Mouse (Mus musculus) retina, embryonic 14.5 days (tissue): ENCODE measurements around the gene Dhx9.
"Not testable (repeated sequence)": the region's sequence is repeated elsewhere in the genome, so short reads cannot be mapped to it uniquely, and the experiment has no call there.

Source experiments
- DNase-seq: peaks from one replicate; pipeline ENCODE4 v3.0.0-alpha.2; 2015; ENCODE audit warnings: low spot score

Dhx9 gene

DNA sequence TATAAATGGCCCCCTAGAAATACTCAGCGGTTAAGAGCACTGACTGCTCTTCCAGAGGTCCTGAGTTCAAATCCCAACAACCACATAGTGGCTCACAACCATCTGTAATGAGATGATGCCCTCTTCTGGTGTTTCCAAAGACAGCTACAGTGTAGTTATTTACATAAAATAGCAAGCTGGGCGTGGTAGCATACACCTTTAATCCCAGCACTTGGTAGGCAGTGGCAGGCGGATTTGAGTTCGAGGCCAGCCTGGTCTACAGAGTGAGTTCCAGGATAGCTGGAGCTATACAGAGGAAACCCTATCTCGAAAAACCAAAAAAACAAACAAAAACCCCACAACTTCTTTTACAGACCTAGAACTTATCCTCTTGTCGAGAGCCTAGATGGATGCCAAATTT, 1.3 kb downstream of the Dhx9 start:
- not testable (repeated sequence) for DNase-seq

DNA sequence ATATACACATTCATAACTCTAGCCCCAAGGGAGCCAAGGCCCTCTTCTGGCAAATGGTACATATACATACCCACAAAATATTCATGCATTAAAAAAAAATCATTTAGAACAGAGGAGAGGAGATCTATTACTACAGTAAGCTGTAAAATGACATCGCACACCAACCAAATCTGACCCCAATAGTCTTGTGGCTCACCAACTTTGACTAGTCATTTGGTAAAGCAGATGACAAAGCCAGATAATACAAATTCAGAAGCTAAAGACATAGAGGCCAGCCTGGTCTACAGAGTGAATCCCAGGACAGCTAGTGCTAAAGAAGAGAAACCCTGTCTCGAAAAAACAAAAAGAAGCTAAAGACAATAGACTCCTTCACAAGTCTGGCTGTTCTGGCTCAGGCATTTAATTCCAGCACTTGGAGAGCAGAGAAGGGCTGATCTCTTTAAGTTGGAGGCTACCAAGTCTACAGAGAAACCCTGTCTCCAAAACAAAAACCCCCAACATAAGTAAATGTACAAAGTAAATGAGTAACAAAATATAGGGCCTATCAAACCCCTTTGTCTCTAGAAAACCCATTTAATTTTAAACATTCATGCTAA, 2.2 kb downstream of the Dhx9 start:
- no peak for DNase-seq

DNA sequence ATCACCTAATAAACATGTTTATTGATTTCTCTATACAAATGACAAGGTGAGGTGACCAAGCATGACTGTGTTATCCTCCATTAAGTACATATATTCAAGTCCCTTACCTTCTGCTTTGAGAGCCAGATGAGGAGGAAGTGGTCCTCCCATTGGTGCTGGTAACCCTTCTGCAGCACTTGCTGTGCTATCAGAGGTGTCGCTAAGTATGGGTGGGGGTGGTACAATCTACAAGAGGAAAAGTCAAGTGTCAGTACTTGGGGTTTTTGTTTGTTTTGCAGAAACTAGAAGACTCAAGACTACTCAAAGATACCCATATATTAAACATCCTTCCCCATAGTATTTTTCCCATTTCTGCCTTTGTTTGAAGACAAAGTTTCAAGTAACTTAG, 6.4 kb downstream of the Dhx9 start:
- DNase-seq: no peak

DNA sequence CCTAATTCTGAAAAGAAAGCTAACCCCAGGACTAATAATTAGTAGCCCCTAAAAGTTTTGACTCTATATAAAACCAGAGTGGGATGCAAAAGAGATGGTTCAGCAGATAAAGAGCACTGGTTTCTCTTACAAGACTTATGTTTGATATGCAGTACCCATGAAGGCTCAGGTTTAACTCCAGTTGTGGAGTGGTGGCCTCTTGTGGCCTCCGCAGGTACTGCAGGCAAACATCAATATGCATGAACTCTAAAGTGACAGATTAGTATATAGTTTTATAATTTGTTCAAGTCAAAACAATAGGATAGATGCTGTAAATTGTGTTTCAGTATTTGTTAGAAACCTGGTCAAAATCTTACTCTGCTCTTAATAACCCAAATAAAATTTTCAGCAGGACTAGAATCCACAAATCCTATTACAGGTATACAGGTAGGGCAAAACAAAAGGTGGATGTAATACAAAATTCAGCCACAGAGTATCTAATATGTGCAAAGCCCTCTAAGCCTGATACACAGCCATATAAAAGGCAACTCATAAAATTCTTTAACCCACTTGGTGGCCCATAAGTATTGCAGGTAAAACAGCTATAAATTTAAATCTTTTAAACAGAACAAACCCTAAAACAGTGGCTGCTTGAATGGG, 7.0 kb downstream of the Dhx9 start:
- DNase-seq: peak; percentile 82

DNA sequence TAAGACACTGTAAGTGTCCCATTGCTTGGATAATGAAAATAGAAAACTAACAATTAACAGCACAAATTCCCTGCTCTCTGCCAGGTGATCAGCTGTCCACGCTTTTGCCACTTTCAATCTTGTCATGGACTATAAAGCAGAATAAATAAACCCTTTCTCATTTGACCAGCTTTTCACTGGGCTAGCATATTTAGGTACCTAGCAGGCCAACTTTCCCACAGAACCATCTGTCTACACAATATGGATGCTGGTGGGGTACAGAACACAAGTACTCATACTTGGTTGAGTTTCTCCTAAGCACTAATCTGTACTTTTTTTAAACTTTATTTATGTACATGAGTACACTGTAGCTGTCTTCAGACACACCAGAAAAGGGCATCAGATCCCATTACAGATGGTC, 8.2 kb downstream of the Dhx9 start:
- no peak for DNase-seq

DNA sequence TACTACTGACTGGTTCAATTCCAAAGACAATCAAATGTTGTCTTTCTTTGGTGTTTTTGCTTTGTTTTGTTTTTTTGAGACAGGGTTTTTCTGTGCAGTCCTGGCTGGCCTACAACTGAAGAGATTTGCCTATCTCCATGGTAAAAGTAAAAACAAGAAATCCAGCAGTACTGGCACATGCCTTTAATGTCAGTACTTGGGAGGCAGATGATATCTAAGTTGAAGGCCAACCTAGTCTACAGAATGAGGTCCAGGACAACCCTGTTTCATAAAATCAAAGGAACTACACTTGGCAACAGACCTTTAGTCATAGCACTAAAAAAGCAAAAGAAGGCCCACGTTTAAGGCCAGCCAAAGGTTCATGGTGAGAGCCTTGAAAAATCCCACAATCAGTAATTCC, 25.7 kb downstream of the Dhx9 start:
- DNase-seq: no peak

DNA sequence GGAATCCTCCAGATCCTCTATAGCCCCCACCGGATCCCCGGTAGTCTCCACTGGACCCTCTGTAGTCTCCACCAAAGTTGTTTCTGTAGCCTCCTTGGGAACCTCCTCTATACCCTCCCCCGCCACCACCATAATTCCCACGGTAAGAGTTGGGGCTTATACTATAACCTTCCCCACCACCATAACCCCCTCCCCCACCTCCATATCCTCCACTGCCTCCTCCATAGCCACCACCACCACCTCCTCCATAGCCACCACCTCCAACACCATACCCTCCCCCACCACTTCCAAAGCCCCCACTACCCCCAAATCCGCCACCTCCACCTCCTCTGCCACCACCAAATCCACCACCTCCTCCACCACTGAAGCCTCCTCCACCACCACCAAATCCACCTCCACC, 31.3 kb downstream of the Dhx9 start:
- no peak for DNase-seq

DNA sequence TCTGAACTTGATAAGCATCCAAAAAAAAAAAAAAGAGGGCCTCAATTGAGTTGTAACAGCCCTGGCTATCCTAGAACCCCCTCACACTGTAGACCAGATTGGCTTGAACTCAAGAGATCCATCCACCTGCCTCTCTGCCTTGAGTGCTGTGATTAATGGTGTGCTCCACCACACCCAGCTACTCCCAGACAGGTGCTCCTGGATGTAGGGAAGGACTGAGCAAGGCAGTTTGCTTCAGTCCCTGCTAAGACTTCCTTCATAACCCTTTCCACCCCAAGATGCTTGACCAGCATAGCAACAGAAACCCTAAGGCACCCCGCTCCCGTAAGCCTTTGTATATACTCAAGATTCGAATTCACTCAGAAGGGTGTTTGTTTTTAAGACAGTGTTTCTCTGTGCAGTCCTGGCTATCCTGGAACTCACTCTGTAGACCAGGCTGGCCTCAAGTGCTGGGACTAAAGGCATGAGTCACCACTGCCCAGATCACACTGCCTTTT, 34.3 kb downstream of the Dhx9 start:
- no peak for DNase-seq

DNA sequence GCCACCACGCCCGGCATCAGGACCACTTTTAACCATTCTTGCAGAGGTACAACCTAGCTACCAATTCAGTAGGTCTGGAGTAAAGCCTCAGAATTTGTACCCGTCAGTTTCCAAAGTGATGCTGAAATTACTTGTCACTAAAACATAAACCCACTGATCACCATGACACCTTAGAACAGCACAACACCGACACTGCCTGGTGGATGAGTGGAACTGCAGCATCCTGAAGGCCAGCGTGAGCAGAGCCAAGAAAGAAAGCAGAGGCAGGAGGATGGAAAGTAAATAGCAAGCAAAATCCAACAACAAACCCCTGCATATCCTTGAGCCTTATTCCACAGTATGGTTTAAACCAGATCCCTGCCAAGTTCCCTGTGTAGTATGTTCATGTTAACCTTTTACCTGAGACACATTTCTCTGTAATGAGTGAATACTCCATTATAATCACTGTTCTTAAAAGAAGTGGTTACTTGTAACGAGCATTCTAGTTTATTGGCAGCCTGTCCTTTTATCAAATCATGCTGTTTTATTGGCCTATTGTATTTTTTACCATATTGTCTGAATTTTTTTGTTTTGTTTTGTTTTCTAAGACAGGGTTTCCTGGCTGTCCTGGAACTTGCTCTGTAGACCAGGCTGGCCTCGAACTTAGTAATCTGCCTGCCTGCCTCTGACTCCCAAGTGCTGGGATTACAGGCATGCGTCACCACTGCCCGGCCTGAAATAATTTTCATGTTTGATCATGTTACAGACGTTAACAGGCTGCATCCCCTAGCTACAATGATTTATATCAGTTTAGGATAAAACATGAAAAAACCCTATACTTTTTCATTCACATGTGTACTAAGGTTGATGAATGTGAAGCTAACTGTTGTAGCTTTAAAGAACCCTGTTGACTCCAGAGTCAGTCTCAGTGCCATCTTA, 36.0 kb downstream of the Dhx9 start:
- peak; percentile 54 for DNase-seq

DNA sequence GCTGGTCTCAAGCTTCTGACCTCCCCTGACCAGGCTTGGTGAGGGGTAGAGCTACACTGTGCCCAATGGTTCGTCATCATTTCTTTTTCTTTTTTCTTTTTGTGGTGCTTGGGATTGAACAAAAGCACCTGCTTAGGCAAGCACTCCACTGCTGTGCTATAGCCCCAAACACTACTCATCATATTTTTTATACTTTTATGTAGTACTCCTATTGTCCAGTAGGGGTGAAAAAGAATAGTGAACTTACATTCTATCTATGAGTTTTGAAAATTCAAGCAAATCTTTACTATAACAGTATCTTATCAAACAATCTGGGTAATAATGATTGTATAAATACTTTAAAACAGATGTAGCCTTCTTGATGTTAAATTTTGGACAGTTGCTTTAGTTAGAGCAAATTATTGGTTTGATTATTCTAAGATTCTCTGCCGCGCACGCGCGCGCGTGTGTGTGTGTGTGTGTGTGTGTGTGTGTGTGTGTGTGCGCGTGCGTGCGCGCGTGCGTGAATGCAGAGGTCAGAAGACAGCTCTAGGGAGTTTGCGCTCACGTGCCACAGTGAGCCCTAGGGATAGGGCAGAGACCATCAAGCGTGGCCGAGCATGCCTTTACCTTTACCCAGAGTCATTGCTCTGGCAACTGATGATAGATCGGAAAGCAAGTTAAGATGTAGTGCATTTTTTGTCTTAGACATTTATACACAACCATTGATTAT, 41.2 kb downstream of the Dhx9 start:
- DNase-seq: no peak

DNA sequence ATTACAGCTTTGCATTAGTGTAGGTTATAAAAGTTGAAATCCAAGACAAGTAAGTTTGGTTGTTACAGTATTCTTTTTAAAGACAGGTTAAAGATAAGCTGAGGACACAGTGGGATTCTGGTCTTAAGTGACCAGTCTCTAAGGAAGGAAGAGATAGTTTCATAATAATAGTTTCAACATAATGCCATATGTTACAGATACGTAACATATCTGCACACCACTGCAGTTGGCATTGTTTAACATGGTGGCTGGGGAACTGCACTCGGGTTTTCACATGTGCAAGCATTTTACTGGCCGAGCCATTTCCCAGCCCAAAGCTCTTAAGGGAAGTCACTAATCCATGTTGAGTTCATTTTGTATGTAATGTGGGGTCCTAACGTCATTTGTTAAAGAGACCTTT, 43.8 kb downstream of the Dhx9 start:
- DNase-seq: no peak

DNA sequence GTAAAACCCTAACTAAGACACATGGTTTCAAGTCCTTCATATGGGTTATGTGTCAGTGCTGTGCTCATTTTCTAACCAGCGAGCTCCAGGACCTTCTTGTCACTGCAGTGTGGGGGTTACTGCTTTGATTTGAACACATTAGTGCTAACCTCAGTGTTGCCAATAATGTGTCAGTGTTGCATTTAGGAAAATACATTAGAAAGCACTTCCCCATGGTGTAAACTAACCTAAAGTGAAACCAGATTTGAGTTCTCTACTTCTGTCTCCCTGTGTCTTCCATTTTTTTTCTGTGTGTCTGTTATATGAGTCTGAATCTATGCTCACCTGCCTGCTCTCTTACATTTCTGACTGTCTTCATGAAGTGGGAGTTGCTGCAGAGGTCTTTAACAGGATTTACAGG, 44.4 kb downstream of the Dhx9 start:
- no peak for DNase-seq

DNA sequence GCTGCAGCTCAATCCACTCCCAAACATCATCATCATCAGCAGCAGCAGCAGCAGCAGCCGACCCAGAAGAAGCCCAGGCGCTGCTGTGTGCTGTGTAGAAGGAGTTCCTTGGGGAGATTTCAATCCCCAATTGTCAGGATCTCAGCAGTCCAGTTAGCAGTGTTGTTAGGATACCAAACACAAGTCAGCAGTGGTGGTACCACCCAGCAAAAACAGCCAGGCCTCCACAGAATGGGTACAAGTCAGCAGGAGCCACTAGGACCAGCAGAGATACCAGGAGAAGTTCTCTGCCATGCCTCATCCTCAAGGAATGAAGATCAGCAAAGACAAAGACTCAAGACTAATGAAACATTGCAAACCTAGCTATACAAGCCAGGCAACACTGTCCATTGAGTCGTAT, 45.8 kb downstream of the Dhx9 start:
- DNase-seq: no peak

DNA sequence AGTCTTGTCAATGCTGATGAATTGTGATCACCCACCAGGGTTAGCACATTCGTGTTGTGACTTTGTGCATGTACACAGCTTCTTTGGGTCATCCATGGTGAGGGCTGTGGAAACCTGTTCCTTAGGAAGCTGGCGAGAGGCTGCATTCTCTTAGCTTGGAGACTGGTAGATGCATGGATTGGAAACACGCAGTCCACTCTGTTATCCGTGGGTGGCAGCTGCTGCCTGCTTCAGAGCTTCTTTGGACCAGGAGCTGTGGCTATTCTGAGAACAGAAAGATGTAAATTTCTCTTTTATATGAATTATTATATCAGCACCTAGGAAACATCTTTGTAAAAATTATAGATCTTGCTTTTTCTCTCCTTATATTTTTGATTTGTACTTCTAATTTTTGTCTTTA, 46.7 kb downstream of the Dhx9 start:
- no peak for DNase-seq

DNA sequence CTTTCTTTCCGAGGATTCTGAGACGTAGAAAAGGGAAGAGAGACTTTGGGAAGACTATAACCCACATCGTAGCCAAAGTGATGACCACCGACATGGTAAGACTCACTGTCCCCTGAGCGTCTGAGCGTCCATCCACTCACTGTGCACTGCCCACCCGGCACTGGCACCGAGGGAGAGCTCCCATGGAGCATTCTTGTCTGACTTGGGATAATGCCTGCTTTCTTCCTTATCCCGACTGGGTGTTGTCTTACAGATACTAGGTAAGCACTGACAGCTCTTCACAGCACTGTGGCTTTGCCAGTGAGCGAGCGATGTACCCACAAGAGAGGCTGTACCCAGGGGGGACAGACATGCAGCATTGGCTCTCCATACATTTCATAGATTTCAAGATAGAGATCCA, 49.9 kb downstream of the Dhx9 start:
- no peak for DNase-seq

DNA sequence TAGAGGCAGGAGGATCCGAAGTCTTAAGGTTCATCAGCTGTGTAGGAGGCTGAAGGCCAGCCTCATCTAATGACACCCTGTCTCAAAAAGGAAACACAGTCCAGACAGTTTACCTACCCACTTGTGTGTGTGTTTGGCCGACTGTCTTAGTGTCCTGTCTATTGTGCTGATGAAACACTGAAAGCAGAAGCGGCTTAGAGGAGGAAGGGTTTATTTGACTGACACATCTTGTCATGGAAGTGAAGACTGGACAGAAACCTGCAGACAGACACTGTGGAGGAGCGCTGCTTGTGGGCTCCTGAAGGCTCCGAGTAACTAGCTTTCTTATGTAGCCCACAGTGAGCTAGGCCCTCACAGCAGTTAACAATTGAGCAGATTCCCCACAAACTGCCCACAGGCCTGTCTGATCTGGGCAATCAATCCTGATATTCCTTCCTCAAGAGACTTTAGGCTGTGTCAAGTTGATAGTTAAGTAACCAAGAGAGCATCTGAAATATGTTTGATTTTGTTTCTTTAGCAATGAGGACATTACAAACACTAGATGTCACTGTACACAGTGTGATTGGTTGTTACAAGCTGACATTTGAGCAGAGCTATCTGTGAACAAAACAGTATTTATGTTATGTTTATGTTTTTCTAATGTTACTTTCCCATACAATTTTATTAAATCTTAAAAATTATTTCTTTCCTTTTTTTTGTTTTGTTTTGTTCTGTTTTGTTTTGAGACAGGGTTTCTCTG, 53.4 kb downstream of the Dhx9 start:
- DNase-seq: no peak

DNA sequence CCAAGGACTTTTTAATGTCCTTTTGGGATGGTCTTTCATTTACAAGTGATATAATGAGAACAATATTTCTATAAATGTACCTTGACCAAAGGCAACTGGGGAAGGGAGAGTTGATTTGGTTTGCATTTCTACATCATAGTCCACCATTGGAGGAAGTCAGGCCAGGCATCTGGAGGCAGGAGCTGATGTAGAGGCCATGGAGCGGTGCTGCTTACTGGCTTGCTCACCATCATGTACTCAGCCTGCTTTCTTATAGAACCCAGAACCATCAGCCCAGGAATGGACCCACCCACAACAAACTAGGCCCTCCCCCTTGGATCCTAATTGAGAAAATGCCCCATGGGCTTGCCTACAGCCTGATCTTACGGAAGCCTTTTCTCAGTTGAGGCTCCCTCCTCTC, 55.1 kb downstream of the Dhx9 start:
- no peak for DNase-seq

DNA sequence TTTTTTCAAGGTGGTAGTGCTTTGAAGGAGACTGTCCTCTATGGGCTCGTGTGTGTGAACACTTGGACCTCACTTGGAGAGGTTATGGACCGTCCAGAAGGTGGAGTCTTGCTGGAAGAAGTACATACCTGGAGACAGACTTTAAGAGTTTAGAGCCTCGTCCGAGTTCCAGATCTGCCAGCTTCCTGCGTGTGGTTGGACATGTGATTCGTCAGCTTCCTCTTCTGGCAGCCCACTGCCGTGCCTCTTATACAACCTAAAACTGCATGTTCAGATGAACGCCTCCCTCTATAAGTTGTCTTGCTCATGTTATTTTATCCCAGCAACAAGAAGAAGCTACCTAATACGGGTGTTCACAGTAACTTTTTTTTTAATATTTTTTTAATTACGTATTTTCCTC, 55.8 kb downstream of the Dhx9 start:
- no peak for DNase-seq

DNA sequence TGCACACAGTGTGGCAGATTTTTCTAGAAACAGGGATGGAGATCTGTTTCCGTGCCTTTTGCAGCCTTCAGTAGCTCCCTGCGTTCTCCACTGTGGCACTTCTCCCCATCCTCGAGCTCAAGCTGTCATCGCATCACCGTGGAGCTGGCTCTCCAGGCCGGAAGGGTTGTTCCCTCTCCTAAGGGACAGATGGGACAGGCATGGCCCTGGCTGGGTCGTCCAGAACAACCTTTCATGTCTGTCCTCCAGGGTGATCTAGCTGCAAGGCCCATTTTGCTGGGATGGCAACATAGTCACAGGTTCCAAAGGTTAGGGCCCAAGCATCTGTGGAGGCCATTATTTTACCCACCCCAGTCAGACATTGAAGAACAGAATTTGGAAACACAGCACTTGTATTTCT, 56.3 kb downstream of the Dhx9 start:
- no peak for DNase-seq

DNA sequence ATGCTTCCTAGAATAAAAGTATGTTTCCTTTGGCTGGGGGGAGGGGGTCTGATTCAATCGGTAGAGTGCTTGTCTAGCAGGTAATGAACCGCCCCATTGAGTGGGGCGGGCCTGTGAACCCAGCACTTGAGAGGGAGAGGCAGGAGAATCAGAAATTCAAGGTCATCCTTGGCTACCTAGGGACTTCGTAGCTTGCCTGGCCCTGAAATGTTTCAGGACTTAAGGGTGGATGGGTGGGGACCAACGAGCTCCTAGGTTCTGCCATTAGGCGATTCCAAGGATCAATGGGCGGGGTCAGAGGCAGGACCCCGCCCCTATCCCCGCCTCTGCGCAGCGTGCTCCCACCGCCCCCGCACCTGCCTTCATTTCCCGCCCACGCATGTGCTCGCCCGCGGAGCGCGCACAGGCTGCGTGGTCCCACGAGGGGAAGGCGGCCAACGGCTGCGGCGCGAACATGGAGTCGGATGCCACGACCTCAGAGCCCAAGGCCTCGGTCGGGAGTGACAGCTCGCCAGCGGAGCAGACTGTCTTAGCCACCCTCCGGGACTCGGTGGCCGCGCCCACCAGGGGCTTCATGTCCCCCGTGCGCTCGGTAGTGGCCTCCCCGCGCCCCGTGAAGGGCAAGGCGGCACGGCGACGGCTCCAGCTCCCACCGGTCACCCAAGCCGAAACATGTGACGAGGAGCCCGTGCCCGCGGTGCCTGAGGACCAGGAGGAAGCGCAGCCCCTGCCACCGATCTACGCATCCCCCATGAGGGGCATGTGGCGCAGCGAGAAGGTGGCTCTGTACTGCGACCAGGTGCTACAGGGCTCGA, 62.5 kb downstream of the Dhx9 start, which contains the start of gene Shcbp1l:
TSS of gene Shcbp1l (plus strand) at position 393 of the 815 bp plus-strand sequence.
- peak; percentile 77 for DNase-seq

DNA sequence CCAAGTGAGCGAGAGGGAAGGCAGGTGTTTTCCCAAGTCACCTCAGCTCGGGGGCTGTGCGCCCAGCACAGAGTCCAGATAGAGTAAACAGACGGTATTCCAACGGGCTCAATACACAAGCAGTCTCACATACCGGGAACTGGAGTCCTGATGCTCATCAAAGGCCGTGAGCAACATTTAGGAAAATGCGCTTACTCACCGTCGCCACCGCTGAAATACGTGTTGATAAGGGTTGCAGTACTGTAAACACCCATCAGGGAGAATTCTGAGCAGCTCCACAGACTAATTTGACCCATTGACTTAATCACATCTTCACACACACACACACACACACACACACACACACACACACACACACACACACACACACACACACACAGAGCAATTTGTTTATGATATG, 63.2 kb downstream of the Dhx9 start:
- DNase-seq: peak; percentile 46
